Mouse (Mus musculus): Measurements from ENCODE around the gene Rab1b. TPM values are rescaled to one million over a fixed set of nuclear protein-coding genes. Genes with fewer than 3 reads are reported as not detected.
"Not testable (repeated sequence)": the region's sequence is repeated elsewhere in the genome, so short reads cannot be mapped to it uniquely, and the experiment has no call there.

Gene Rab1b
- polyA plus RNA-seq, 1 experiment from 2014 or later, result 295 TPM

DNA sequence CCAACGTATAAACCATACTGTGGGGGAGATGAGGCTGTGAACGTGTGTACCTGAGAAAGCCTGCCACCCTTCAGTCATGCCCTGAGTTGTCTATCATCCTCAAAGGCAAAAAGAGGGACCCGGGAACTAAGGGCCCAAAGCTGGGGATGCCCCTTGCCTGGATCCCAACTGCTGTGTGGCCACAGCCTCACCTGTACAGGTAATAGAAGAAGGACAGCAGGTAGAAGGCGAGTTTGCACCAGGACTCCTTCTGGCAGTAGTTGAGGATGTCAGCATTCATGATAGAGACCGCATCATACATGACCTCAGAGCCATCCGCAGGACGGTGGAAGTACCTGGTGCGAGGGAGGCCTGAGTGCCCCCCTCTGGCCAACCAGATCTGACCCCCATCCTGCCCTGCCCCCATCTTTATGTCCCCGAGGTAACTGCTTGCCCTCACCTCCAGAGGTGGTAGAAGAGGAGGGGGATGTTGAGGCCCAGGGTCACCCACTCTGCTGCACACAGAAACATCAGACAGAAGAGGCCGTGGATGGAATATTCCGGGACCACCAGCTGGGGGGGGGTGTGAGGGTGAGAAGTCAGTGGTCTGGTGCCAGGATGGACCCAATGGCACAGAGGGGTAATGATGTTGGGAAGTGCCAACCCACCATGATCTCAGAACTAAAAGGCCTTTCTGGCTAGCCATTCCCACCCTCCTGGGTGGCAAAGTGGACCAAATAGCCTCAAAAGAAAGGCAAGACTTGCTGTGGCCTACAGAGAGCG, 13.2 kb downstream of the Rab1b start:
- WGBS, result 69% methylated on average over 12 of the region's 12 CpGs
- H3K27me3 ChIP-seq (ENCODE audit: control insufficient read depth, insufficient read depth, low read depth, low read length), result peaks cover 3% of the 10 kb centered on the region; the same call in 1 of the 2 replicates
- peaks cover 16% of the 10 kb centered on the region for H3K4me1 ChIP-seq (replicated peaks; ENCODE audit: control insufficient read depth, insufficient read depth, low read length)
- no peaks in the 10 kb centered on the region for H3K9me3 ChIP-seq (ENCODE audit: control insufficient read depth, low read length)
- no peak overlapping the region for H3K4me3 ChIP-seq (ENCODE audit: low read length)
- H3K9ac ChIP-seq (ENCODE audit: low read length), result no peak overlapping the region
- no peak overlapping the region for H3K27ac ChIP-seq (ENCODE audit: low read length)
- no peak for ATAC-seq (ENCODE audit: low read depth)
- H3K36me3 ChIP-seq (ENCODE audit: control insufficient read depth, insufficient read depth, low read length), result peaks cover 14% of the 10 kb centered on the region
- no peak overlapping the region for H3K4me2 ChIP-seq (ENCODE audit: low read depth, low read length)

DNA sequence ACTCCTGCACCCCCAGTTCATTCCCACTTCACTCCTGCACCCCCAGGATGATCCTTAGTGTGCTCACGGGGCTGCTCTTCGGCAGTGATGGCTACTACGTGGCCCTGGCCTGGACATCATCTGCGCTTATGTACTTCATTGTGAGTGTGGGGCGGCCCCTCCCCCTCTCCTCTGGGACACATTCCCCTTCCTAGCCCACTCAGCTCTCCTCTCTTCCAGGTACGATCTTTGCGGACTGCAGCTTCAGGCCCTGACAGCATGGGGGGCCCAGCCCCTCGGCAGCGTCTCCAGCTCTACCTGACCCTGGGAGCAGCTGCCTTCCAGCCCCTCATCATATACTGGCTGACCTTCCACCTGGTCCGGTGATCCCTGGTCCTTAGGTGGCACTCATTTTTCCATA, 14.8 kb downstream of the Rab1b start:
- no peak overlapping the region for H3K4me3 ChIP-seq (ENCODE audit: low read length)
- peaks cover 3% of the 10 kb centered on the region; the same call in 1 of the 2 replicates for H3K27me3 ChIP-seq (ENCODE audit: control insufficient read depth, insufficient read depth, low read depth, low read length)
- ATAC-seq (ENCODE audit: low read depth), result no peak
- no peak overlapping the region for H3K4me2 ChIP-seq (ENCODE audit: low read depth, low read length)
- 82% methylated on average over 10 of the region's 10 CpGs for WGBS
- no peaks in the 10 kb centered on the region for H3K9me3 ChIP-seq (ENCODE audit: control insufficient read depth, low read length)
- no peak overlapping the region for H3K9ac ChIP-seq (ENCODE audit: low read length)
- H3K4me1 ChIP-seq (replicated peaks; ENCODE audit: control insufficient read depth, insufficient read depth, low read length), result peaks cover 11% of the 10 kb centered on the region
- peaks cover 14% of the 10 kb centered on the region for H3K36me3 ChIP-seq (ENCODE audit: control insufficient read depth, insufficient read depth, low read length)
- H3K27ac ChIP-seq (ENCODE audit: low read length), result no peak overlapping the region

DNA sequence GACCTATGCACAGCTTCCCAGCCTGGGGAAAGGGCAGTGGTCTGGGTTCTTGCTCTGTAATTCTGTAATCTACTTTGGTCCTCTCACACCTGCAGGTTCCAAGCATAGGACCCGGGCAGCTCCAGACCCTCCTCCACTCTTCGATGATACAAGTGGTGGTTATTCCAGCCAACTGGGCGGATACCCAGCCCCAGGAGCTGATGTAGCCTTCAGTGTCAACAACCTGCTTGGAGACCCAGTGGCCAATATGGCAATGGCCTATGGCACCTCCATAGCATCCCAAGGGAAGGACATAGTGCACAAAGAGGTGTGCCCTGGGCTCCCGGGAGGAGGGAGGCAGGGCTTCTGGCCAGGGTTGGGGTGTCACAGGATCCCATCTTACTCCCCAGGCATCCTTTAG, 17.5 kb downstream of the Rab1b start:
- Histone ChIP-seq H3K9me3 (ENCODE audit: control insufficient read depth, low read length) (no peaks in the 10 kb centered on the region), H3K9ac (ENCODE audit: low read length) (peak overlapping the region; percentile 75), H3K4me1 (replicated peaks; ENCODE audit: control insufficient read depth, insufficient read depth, low read length) (peaks cover 13% of the 10 kb centered on the region), H3K4me3 (ENCODE audit: low read length) (peak overlapping the region; percentile 75), H3K27me3 (ENCODE audit: control insufficient read depth, insufficient read depth, low read depth, low read length) (peaks cover 21% of the 10 kb centered on the region), H3K36me3 (ENCODE audit: control insufficient read depth, insufficient read depth, low read length) (peaks cover 14% of the 10 kb centered on the region), H3K4me2 (ENCODE audit: low read depth, low read length) (peak overlapping the region; percentile 93), H3K27ac (ENCODE audit: low read length) (no peak overlapping the region)
- ATAC-seq (ENCODE audit: low read depth), result no peak
- WGBS, result 89% methylated on average over 4 of the region's 4 CpGs

DNA sequence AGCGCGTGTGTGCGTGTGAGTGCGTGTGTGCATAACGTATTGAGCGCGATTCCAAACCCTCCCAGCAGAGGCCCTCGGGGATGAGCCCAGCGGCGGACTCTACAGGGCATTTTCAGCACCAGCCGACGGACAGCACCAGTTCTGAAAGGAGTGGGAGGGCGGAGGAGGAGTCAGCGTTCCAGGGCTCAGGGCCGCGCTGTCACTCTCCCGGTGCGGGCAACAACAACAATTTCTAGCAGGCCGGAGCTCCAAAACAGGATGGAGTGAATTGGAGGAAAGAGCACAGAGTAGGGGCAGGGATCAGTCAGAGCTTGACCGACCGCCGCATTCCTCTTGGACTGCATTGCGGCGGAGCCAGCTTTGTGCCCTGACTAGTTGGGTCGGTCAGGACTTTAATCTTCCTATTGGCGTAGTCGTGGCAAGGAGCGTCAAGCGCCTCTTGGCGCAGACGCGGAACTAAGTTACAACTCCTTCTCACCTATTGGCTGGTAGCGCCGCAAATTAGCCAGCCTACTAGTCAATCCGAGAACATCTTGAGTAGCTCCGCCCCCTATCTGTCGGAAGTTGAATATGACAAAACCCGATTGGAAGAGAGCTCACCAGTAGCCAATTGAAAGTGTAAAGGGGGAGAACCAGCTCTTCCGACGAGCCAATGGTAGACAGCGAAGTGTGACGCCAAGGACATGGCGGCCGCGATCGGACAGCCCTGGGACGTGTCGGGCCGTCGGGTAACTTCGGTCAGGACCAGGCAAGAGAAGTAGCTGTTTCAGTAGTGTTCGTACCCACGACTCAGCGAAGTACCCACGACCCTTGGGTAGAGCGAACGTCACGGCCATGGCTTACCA, 18.8 kb downstream of the Rab1b start, which contains the start of gene Yif1a:
Gene Yif1a, plus strand, starts transcription at position 655 of the 845 bp plus-strand sequence.
- H3K4me3 ChIP-seq (ENCODE audit: low read length), result peak within 1 kb of the TSS; percentile 75
- peaks cover 14% of the 10 kb centered on the region for H3K36me3 ChIP-seq (ENCODE audit: control insufficient read depth, insufficient read depth, low read length)
- H3K9me3 ChIP-seq (ENCODE audit: control insufficient read depth, low read length), result no peaks in the 10 kb centered on the region
- peak; percentile 93 for ATAC-seq (ENCODE audit: low read depth)
- H3K9ac ChIP-seq (ENCODE audit: low read length), result peak within 1 kb of the TSS; percentile 75
- H3K4me2 ChIP-seq (ENCODE audit: low read depth, low read length), result peak within 1 kb of the TSS; percentile 93
- peaks cover 33% of the 10 kb centered on the region for H3K27me3 ChIP-seq (ENCODE audit: control insufficient read depth, insufficient read depth, low read depth, low read length)
- H3K4me1 ChIP-seq (replicated peaks; ENCODE audit: control insufficient read depth, insufficient read depth, low read length), result peaks cover 13% of the 10 kb centered on the region
- WGBS, result under 1% methylated on average over 58 of the region's 58 CpGs
- H3K27ac ChIP-seq (ENCODE audit: low read length), result peak within 1 kb of the TSS; percentile 88

DNA sequence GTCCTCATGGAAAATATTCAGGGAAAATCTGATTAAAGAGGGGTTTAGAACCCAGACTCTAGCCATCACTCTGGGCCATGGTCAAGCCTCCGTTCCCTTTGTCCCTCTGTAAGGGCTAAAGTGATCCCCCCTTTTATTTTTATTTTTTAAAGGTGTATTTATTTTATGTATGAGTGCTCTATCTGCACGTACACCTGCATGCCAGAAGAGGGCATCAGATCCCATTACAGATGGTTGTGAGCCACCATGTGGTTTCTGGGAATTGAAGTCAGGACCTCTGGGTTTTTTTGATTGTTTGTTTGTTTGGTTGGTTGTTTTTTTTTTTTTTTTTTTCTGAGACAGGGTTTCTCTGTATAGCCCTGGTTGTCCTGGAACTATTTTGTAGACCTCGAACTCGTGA, 20.3 kb downstream of the Rab1b start:
- H3K4me2 ChIP-seq (ENCODE audit: low read depth, low read length); H3K9ac ChIP-seq (ENCODE audit: low read length); ATAC-seq (ENCODE audit: low read depth); H3K9me3 ChIP-seq (ENCODE audit: control insufficient read depth, low read length); H3K4me3 ChIP-seq (ENCODE audit: low read length); H3K36me3 ChIP-seq (ENCODE audit: control insufficient read depth, insufficient read depth, low read length); H3K27ac ChIP-seq (ENCODE audit: low read length): not testable (repeated sequence)
- Histone ChIP-seq H3K27me3 (ENCODE audit: control insufficient read depth, insufficient read depth, low read depth, low read length) (peaks cover 48% of the 10 kb centered on the region), H3K4me1 (replicated peaks; ENCODE audit: control insufficient read depth, insufficient read depth, low read length) (peaks cover 13% of the 10 kb centered on the region)
- 54% methylated on average over 4 of the region's 4 CpGs for WGBS

DNA sequence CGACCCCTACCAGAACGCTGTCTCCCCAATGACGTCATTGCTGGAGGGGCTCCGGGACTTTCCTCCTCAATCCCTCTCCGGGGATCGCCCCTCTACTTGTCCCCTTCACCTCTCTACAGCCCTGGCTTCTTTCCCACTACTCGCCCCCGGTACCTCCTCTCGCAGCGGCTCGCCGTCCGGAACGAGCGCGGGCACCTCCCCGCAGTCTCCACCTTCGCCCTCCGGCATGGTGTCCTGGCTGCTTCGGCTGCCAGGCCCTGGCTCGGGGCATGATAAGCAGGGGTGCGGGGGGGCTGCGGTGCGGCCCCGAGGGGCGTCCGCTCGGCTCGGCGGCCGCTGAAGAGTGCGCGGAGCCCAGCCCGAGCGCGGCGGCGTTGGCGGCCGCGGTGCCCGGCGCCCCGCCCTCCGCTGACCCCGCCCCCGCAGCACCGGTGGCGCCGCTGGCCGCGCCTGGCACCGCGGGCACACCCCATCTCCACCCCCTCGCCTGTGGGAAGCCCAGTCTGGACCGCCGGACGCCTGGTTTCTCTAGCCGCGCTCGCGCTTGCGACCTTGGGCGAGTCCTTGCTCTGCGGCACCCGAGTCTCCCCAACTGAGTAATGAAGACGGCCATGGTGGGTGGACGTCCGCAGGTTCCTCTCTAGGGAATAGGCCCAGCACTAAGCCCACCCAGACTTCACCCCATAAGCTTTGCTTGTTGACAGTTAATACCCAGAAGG, 21.6 kb downstream of the Rab1b start, which contains the start of gene Tmem151a:
Gene Tmem151a, minus strand, starts transcription at position 387 of the 719 bp plus-strand sequence.
- WGBS, result under 1% methylated on average over 58 of the region's 69 CpGs
- Histone ChIP-seq H3K4me2 (ENCODE audit: low read depth, low read length) (peak within 1 kb of the TSS; percentile 83), H3K27ac (ENCODE audit: low read length) (no peak within 1 kb of the TSS), H3K9ac (ENCODE audit: low read length) (0 out of 2 replicates have a peak within 1 kb of the TSS, but pooled peaks have one; percentile 42), H3K4me1 (replicated peaks; ENCODE audit: control insufficient read depth, insufficient read depth, low read length) (peaks cover 13% of the 10 kb centered on the region), H3K36me3 (ENCODE audit: control insufficient read depth, insufficient read depth, low read length) (no peaks in the 10 kb centered on the region; the same call in none of the 2 replicates), H3K4me3 (ENCODE audit: low read length) (peak within 1 kb of the TSS; percentile 52), H3K27me3 (ENCODE audit: control insufficient read depth, insufficient read depth, low read depth, low read length) (peaks cover 56% of the 10 kb centered on the region), H3K9me3 (ENCODE audit: control insufficient read depth, low read length) (no peaks in the 10 kb centered on the region)
- ATAC-seq (ENCODE audit: low read depth), result no peak

DNA sequence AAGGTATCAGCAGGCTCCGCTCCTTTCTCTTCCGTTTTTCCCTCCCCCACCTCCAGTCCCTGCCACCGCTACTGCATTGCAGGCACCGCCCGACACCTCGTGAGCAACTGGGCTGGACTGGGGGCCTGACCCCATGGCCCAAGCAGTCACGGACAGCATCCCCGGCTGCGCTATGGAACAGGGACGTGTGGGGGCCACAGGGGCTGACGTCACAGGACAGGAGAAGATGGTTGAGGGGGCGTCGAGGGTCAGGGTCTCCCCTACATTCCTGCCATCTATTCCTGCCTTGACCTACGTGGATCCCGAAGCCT, 22.1 kb downstream of the Rab1b start:
- H3K27ac ChIP-seq (ENCODE audit: low read length), result no peak overlapping the region
- no peaks in the 10 kb centered on the region for H3K9me3 ChIP-seq (ENCODE audit: control insufficient read depth, low read length)
- peaks cover 56% of the 10 kb centered on the region for H3K27me3 ChIP-seq (ENCODE audit: control insufficient read depth, insufficient read depth, low read depth, low read length)
- peaks cover 13% of the 10 kb centered on the region for H3K4me1 ChIP-seq (replicated peaks; ENCODE audit: control insufficient read depth, insufficient read depth, low read length)
- peak overlapping the region; percentile 83 for H3K4me2 ChIP-seq (ENCODE audit: low read depth, low read length)
- H3K4me3 ChIP-seq (ENCODE audit: low read length), result peak overlapping the region; percentile 52
- WGBS, result 1% methylated on average over 15 of the region's 15 CpGs
- no peak overlapping the region for H3K9ac ChIP-seq (ENCODE audit: low read length)
- H3K36me3 ChIP-seq (ENCODE audit: control insufficient read depth, insufficient read depth, low read length), result no peaks in the 10 kb centered on the region; the same call in none of the 2 replicates
- ATAC-seq (ENCODE audit: low read depth), result no peak

DNA sequence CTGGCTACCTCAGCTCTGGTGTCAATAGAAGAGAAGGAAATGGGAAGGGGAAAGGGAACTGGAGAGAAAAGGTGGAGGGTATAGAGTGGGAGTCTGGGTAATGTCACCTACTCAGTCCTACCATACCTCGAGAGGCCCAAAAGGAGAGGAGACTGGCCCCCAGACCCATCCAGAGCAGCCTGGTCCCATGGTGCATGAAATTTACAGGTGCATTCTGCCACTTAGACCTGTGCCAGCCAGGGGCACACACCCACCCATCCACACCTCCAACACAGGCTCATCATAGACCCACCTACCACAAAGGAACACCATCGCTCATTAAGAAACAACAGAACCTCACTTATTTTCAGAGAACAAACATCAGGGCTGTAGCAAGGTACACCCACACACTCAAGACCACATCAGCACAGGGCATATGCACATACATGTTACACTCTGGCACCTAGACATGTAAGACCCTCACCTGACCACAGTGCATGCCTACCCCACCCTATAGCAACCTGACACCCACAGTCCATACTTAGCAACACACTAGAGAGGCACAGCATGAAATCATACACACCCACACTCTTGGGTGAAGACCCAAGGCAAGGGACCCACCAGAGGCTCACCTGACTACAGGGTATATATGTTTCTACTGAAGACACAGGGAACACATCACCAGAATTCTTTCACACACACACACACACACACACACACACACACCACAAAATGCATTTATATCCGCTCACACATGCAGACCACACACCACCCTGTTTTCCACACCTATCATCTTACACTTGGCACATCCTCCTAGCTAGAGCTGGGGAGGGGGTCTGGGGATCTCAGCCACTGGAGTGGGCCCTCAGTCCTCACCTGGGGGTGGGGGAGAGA, 22.7 kb downstream of the Rab1b start:
- 46% methylated on average over 3 of the region's 3 CpGs for WGBS
- no peak overlapping the region for H3K27ac ChIP-seq (ENCODE audit: low read length)
- H3K9ac ChIP-seq (ENCODE audit: low read length), result no peak overlapping the region
- H3K9me3 ChIP-seq (ENCODE audit: control insufficient read depth, low read length), result no peaks in the 10 kb centered on the region
- peaks cover 56% of the 10 kb centered on the region for H3K27me3 ChIP-seq (ENCODE audit: control insufficient read depth, insufficient read depth, low read depth, low read length)
- no peaks in the 10 kb centered on the region for H3K36me3 ChIP-seq (ENCODE audit: control insufficient read depth, insufficient read depth, low read length)
- no peak overlapping the region for H3K4me3 ChIP-seq (ENCODE audit: low read length)
- ATAC-seq (ENCODE audit: low read depth), result no peak
- peaks cover 11% of the 10 kb centered on the region for H3K4me1 ChIP-seq (replicated peaks; ENCODE audit: control insufficient read depth, insufficient read depth, low read length)
- H3K4me2 ChIP-seq (ENCODE audit: low read depth, low read length), result no peak overlapping the region
